Mouse (Mus musculus): Measurements from ENCODE around the gene A030005L19Rik.
"Not testable (repeated sequence)": the region's sequence is repeated elsewhere in the genome, so short reads cannot be mapped to it uniquely, and the experiment has no call there.

Gene A030005L19Rik

DNA sequence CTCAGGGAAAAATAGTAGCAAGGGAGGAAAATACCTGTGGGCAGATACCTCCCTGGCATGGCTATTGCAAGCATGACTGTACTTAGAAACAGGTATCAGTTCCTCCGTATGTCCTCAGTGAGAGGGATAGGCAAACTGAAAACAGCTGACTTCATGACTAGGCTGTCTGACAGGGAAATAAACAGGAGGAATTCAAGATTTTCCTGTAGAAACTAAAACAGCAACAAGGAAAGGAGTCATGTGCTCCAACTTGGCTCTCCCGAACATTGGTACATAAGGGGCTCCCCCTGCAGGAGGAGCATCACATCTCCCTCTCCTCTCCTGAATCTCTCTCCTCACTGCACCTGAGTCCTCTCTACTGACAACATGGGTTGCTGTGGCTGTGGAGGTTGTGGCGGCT lies at the start of gene A030005L19Rik:
Gene A030005L19Rik (plus strand): TSS at position 301 of the 400 bp plus-strand sequence.
- no peak for DNase-seq (ENCODE audit: extremely low spot score)

DNA sequence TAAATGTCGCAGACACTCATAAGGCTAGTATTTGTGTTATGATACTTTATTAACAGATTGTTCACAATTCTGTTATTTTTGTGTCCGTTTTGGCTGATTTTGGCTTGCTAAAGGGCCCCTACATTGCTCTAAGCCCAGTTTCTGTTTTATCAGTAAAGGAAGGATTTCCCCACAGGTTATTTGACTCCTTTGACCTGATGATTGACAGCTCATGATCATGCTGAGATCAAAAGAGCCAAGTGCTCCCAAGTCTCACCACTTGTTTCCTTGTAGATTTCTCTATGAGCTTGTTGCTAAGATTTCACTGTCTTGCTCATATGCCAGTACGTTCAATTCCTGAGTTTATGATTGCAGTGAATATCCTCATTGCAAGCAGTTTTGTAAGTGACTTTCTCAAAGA lies 42.9 kb upstream of the A030005L19Rik start:
- DNase-seq (ENCODE audit: extremely low spot score), result no peak

DNA sequence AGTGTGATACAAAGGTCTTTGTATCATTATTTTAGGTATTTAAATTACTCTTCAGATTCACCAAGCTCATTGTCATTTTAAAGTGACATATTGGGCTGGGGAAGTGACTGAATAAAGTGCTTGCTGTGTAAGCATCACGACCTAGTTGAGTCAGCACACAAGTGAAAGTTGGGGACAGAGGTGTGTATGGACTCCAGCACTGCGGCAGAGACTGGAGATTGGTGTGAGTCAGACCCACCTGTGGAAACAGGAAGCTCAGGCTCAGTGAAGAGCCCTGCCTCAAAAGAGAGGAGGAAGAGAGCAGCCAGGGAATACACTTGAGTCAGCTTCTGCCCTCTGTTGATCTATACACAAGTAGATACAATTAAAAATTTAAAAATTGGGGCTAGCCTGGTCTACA lies 34.0 kb upstream of the A030005L19Rik start:
- DNase-seq (ENCODE audit: extremely low spot score), result no peak

DNA sequence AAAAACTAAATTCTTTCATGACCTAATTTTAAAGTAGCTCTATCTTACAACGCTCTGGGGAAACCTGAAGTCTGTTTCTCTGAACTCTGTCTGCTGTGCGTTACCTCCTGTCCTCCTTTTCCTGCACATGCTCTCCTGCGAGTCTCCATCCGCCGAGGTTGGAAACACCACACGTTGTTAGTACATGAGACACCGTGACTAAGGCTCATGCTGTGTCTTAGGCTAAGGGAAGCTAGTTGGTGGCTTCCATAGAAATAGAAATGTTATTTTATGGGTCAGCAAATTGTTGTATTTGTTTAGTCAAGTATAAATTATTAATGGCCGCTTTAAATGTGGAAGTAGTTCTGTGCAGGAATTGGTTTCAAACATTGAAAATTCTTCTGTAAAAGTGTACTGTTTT lies 32.9 kb upstream of the A030005L19Rik start:
- no peak for DNase-seq (ENCODE audit: extremely low spot score)

DNA sequence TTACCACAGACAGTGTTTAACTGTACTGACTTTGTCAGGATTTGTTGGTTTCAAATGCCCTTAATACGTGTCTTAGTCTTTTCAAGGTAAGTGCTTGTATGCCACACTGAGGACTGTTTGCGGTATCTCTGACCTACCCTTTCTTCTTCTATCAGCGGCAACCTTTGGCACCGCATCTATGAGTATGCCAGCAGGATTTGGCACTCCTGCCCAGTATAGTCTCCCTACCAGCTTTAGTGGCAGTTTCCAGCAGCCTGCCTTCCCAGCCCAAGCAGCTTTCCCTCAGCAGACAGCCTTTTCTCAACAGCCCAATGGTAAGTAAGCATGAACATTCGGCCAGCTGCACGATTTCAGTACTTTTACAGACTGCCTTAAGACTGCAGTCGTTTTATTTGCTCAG lies 19.9 kb upstream of the A030005L19Rik start:
- DNase-seq (ENCODE audit: extremely low spot score), result no peak

DNA sequence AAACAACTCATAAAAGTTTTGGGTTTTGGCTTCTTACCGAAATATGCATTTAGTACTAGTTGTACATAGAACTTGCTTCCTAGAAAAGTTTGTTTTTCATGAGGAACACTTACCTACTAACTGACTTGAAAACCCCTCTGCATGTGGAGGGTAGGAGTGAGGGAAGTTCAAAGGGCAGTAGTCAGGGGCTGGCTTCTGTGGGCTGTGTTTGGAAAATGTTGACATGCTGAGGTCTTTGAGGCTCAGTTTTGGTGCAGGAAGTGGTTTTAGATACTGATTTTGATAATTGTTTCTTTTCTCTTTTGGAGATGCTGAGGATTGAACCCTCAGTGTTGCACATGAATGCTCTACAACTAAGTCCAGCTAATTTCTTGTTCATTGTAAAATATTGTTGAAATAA lies 12.6 kb upstream of the A030005L19Rik start:
- no peak for DNase-seq (ENCODE audit: extremely low spot score)

DNA sequence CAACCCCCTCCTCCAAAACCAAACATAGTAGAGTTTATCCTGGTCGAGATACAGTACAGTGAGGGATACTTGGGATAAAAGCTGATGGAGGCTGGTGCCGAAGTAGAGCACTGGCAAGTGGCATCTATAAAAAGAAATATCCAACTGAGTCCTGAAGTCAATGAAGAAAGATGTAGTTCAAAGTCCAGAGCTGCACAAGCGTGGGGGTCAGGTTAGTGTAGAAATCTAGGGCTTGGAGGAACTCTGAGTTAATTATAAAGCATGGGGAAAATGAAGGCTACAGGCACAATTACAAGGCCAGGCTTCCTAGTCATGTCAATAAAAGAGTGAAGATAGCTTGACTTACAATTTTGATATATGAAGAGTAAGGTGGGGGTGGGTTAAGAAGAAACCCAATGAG lies 11.9 kb upstream of the A030005L19Rik start:
- DNase-seq (ENCODE audit: extremely low spot score), result no peak

DNA sequence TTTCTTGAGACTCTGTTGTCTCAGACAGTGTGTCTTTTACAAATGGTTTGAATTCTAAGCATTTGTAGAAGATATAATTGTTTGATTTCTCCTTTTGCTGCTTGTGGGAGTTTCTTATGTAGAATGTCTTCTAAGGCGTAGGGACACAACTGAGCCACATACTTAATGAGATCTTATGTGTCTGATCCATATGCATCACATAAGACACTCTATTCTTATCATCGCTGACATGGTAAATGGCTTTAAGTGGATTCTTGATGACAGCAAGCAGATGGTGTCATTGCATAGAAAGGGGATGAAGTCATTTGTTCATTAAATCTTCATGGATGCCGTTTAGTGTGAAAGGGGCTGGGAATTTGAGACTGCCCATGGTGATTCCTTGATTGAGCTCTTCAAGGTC lies 7.2 kb upstream of the A030005L19Rik start:
- no peak for DNase-seq (ENCODE audit: extremely low spot score)

DNA sequence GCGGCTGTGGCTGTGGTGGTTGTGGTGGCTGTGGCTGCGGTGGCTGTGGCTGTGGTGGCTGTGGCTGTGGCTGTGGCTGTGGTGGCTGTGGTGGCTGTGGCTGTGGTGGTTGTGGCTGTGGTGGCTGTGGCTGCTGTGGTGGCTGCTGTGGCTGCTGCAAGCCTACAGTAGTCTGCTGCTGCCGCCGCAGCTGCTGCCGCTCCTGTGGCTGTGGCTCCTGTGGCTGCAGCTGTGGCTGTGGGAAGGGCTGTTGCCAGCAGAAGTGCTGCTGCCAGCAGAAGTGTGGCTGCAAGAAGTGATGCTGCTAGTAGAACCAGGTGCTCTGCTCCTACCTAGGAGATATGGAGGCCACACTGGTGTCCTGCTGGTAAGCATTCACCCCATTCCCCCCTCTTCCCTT lies 309 bp downstream of the A030005L19Rik start:
- not testable (repeated sequence) for DNase-seq (ENCODE audit: extremely low spot score)

DNA sequence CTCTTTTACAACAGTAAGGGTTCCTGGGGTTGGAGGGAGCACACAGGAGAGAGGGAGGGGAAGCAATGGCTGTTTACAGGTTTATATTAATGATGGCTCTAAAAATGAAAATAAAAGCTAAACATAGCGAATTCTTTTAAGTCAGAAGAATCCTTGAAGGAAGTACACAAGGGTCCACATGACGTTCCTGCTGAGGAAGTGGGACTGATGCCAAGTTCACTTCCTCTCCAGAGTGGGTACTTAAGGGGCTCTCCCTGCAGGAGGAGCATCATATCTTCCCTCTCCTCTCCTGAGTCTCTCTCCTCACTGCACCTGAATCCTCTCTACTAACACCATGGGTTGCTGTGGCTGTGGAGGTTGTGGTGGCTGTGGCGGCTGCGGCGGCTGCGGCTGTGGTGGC lies 11.5 kb downstream of the A030005L19Rik start, which contains the start of gene A030014E15Rik:
Gene A030014E15Rik (plus strand): TSS at position 268 of the 400 bp plus-strand sequence.
- DNase-seq (ENCODE audit: extremely low spot score), result no peak

DNA sequence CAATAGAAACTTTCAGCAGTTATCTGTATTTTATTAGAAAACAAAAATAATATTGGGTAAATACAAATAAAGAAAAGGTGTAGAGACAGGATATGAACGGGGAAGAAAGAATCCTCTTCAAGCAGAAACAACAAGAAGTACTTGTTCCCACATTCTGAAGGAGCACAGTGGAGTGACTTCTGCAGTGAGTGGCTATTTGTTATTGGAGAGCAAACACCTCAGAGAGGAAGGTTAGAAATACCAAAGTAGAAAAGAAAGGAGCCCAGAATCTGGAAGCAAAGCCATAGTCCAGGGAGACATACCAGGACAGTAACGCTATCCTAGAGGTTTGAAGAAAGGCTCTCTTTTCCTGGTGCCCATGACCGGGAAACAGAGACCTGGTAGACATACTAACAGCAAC lies 17.4 kb downstream of the A030005L19Rik start:
- DNase-seq (ENCODE audit: extremely low spot score), result not testable (repeated sequence)

DNA sequence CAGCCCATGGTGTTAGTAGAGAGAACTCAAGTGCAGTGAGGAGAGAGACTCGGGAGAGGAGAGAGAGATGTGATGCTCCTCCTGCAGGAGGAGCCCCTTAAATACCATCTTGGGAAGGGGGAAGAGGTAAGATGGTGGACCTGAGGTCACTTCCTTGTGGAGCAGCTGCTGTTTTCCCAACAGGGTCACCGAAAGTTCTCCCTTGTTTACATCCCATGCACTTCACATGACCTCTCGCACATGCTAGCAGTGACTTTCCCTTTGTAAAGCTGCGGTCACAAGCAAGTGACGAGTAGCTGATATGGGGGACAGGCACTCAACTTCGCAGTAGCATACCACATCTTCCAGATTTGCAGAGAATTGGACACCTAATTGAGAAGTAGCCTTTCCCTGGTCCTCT lies 18.2 kb downstream of the A030005L19Rik start, which contains the start of gene Gm6217:
Gene Gm6217 (minus strand): TSS at position 74 of the 400 bp plus-strand sequence.
- not testable (repeated sequence) for DNase-seq (ENCODE audit: extremely low spot score)

DNA sequence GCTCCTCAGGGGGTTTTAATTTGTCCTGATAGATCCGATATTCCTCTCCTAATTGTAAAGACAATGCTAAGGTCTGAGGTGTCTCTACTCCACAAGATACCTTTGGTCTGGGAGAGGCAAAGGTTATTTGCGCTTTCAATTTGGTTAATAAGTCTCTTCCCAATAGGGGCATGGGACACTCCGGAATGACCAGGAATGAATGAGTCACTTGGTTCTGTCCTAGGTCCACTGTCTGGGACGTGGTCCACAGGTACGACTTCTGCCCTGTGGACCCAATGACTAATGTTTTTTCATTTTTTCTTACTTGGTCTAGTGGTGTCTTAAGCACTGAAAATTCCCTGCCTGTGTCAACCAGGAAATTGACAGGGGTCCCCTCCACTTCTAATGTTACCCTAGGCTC lies 25.5 kb downstream of the A030005L19Rik start:
- DNase-seq (ENCODE audit: extremely low spot score), result no peak

DNA sequence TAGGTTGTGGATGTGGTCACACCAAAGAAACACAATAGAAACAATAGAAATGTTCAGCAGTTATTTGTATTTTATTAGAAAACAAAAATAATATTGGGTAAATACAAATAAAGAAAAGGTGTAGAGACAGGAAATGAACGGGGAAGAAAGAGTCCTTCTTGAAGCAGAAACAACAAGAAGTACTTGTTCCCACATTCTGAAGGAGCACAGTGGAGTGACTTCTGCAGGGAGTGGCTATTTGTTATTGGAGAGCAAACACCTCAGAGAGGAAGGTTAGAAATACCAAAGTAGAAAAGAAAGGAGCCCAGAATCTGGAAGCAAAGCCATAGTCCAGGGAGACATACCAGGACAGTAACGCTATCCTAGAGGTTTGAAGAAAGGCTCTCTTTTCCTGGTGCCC lies 29.4 kb downstream of the A030005L19Rik start:
- DNase-seq (ENCODE audit: extremely low spot score), result not testable (repeated sequence)

DNA sequence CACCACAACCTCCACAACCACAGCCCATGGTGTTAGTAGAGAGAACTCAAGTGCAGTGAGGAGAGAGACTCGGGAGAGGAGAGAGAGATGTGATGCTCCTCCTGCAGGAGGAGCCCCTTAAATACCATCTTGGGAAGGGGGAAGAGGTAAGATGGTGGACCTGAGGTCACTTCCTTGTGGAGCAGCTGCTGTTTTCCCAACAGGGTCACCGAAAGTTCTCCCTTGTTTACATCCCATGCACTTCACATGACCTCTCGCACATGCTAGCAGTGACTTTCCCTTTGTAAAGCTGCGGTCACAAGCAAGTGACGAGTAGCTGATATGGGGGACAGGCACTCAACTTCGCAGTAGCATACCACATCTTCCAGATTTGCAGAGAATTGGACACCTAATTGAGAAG lies 30.2 kb downstream of the A030005L19Rik start, which contains the start of gene A030003K21Rik:
Gene A030003K21Rik (minus strand): TSS at position 94 of the 400 bp plus-strand sequence.
- not testable (repeated sequence) for DNase-seq (ENCODE audit: extremely low spot score)

DNA sequence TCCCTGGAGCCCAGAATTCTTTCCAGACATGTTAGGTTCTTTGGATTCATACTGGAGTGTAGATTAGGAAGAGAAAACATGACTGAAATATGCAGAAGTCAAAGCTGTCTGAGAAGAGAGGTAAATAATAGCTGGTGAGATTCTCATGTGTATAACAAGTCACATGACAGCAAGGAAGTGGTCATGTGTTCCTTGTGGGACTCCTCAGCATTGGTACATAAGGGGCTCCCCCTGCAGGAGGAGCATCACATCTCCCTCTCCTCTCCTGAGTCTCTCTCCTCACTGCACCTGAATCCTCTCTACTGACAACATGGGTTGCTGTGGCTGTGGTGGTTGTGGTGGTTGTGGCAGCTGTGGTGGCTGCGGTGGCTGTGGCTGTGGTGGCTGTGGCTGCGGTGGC lies 32.9 kb downstream of the A030005L19Rik start:
- not testable (repeated sequence) for DNase-seq (ENCODE audit: extremely low spot score)

DNA sequence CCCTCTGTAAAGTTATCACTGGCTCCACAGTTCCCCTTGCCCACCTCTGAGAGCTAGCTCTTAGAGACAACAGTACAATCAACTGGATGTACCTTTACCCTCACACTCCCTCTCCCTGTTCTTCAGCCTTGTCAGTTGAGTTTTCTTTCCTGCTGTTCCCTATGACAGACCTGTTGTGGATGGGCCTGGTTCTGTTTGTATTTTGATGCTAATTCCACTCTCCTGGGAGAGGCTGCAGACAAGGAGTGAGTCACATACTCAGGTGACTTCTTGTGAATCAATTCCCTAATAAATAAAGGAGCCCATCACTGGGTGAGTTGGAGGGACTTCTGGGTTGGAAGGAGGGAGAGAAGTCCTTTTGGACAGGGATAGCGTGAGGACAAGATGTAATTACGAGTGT lies 35.5 kb downstream of the A030005L19Rik start:
- no peak for DNase-seq (ENCODE audit: extremely low spot score)

DNA sequence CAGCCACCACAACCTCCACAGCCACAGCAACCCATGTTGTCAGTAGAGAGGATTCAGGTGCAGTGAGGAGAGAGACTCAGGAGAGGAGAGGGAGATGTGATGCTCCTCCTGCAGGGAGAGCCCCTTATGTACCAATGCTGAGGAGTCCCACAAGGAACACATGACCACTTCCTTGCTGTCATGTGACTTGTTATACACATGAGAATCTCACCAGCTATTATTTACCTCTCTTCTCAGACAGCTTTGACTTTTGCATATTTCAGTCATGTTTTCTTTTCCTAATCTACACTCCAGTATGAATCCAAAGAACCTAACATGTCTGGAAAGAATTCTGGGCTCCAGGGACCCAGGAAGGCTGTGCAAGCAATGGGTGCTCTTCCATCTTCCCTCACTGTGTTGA lies 42.8 kb downstream of the A030005L19Rik start, which contains the start of gene Gm7544:
Gene Gm7544 (minus strand): TSS at position 101 of the 400 bp plus-strand sequence.
- DNase-seq (ENCODE audit: extremely low spot score), result not testable (repeated sequence)

DNA sequence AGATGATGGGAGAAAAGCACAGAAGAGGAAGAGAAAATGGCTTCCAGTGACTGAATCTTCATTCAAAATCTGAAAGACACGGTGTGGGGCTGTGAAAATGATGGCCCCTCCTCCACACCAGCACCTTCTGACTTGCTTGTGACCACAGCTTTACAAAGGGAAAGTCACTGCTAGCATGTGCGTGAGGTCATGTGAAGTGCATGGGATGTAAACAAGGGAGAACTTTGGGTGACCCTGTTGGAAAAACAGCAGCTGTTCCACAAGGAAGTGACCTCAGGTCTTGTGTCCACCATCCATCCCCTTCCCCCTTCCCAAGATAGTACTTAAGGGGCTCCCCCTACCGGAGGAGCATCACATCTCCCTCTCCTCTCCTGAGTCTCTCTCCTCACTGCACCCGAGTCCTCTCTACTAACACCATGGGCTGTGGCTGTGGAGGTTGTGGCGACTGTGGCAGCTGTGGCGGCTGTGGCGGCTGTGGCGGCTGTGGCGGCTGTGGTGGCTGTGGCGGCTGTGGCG lies 46.8 kb downstream of the A030005L19Rik start, which contains the start of gene Gm47955:
Gene Gm47955 (plus strand): TSS at position 417 of the 516 bp plus-strand sequence.
- DNase-seq (ENCODE audit: extremely low spot score), result no peak
